Mouse (Mus musculus): ENCODE results near the gene Glp1r. TPM values are rescaled to one million over a fixed set of nuclear protein-coding genes. Genes with fewer than 3 reads are reported as not detected.

The Glp1r gene
- total RNA-seq, 2 experiments from 2014 or later = 0.41 to 0.62 TPM

Small RNA genes within 50 kb of the gene (microRNA-seq; reads per million reads assigned to microRNA genes)
- 0 reads per million in 2 experiments for gene Gm24026

Other genes starting within 250 kb of the Glp1r start
- not detected for gene Umodl1, start 52.8 kb downstream of the Glp1r start, total RNA-seq (2021)
- 10 to 100 TPM; 11.0 to 13.5 TPM for gene Abcg1, start 155.9 kb downstream of the Glp1r start, total RNA-seq (2021)
- not detected for gene Tff3, start 227.8 kb downstream of the Glp1r start, total RNA-seq (2021)
- under 1 TPM in 1 of 2 experiments, not detected in 1; 0.88 TPM for gene Tff2, start 242.5 kb downstream of the Glp1r start, total RNA-seq (2021)

Data from heart, postnatal 14 days (tissue).